Mouse (Mus musculus) cerebral cortex, adult 2 months (tissue): ENCODE data around the gene Pitpnm2.

Experiments
- WGBS: fragments of 180-500 bp; shearing (Covaris S2); methylation state at CpG from one replicate; pipeline ENCODE4 v1.1.7; 2018; 5-methylcytosine and 5-hydroxymethylcytosine counted together

Pitpnm2 gene

GRCm38 (mm10) chr5:124093852-124094604 lies 155.5 kb downstream of the Pitpnm2 start:
- 66% methylated on average over 12 of the region's 12 CpGs for WGBS

GRCm38 (mm10) chr5:124093120-124093794 lies 156.3 kb downstream of the Pitpnm2 start:
- 35% methylated on average over 11 of the region's 11 CpGs for WGBS

DNA sequence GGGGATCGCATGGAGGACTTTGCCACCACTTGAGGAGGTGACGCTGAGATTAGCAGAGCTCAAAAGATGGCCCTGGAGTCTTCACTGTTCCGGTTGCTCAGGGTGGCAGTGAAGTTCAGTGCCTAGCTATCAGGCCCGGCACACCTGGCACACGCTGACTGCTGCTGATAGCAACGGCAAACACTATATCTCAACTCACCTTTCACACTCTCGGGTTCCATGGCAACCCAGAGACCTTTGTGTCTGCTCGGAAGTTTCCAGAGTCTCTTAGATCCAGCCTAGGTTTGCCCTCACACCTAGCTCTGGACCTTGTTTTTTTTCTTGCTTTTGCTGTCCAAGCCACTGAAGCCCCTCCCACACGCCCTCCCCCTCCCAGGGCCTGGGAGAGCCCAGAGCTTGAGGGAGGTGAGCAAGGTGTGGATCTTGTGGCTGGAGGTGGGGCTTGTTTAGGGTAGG lies 157.6 kb downstream of the Pitpnm2 start:
- WGBS = 69% methylated on average over 9 of the region's 9 CpGs

DNA sequence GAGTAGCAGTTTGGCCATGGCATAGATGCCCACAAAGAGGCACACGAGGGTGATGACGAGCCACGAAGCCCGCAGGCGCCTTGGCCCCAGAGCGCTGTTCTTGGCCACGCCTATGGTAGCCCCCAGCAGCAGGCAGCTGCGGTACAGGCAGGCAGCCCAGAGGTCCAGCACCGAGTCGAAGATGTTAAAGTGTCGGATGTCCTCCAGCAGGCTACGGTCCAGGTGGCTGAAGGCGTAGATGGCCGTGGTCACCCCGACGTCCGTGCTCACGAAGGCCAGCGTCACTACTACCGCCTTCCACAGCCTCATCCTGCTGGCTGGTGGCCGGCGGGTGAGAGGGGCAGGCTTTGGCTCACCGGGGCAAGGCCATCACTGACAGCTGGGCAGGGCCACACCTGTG lies 159.7 kb downstream of the Pitpnm2 start:
- 91% methylated on average over 23 of the region's 23 CpGs for whole genome bisulfite sequencing

DNA sequence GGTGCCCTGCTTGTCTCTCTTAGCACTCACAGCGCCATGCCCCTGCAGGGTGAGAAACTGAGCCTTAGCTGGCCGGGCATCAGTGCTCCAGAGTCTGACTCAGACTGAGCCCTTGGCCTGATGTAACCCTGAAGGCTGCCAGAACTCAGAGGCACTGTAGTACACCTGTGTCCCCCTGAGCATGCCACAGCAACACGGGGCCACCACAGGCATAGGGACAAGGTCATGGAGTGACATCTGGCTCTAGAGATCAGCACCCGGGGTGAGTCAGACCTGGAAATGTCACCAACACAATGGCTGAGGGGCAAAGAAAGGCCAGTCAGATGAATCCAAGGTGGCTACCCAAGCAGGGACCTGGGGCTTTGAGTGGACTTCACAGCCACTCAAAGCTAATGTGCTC lies 162.7 kb downstream of the Pitpnm2 start:
- 73% methylated on average over 4 of the region's 4 CpGs for WGBS

DNA sequence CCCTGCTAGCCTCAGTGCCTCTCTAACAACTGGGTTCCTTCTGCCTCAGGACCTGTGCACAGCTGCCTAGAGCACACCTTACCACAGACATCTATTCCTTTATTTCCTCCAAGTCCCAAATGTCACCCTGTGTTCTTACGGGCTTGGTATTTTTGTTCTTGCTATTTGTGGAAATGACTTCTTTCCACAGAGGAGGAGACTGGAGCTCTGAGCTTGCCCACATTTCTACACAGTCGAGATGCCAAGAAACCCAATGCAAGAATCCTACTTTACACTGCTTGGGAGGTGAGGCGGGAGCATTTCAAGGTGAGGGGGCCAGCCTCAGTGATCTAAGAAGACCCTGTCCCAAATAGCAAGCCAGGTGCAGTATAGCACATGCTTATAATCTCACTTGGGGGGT lies 164.0 kb downstream of the Pitpnm2 start:
- WGBS = 40% methylated on average over 3 of the region's 3 CpGs

DNA sequence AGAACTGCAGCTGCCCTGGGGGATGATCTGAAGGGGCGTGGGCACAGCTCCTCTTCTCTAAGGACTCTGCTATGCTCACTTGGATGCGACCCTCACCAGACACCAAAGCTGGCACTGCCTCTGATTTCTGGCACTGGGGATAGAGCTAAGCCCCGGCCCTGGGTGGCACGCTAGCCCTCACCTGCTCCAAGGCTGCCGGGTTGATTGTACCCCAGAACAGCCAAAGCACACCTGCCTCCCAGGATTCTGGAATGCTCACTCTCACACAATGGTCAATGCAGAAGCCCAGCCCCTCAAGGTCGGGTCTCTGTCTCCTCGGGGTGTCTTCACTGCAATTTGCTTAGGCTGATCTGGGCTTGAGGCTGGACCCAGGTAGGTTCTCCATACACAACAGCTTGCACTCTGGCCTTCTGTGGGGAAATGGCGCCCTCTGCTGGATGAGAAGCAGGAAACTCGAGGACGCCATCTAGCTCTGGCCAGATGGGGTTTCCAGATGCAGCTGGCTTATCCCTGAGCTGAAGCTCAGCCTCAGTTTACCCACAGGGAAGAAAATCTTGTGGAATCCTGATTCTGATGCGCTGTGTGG lies 164.9 kb downstream of the Pitpnm2 start:
- WGBS = 34% methylated on average over 11 of the region's 11 CpGs

DNA sequence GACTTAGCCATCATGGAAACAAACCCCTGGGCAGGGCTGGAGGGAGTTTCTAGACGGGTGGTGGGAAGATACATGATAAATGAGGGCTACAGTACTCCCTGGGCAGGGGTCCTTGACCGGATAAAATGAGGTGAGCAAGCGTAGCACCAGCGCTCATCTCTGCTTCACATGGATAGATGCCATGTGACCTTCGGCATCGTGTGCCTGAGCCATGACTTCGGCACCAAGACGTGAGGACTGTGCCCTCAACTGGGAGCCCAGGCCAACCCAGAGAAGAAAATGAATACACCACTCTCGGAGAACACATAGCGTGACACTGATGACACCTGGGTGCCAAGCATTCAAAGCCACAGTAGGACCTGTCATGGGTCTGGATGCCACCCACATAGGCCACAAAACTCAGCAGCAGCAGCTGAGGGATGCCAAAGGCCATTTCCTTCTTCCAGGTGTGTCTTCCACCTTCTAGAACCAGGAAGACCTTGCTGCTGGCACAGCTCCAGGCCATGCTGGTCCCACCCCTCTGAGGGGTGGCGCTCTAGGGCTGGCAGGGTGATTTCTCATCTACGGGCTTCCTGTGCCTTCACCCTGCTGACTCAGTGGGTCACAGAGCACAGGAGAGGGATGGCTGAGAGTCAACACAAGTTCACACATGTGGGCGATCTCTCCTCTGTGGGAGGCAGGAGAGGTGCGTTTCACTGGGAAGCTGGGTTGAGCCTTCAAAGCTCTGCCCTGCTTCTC lies 165.5 kb downstream of the Pitpnm2 start:
- WGBS = 75% methylated on average over 14 of the region's 14 CpGs

DNA sequence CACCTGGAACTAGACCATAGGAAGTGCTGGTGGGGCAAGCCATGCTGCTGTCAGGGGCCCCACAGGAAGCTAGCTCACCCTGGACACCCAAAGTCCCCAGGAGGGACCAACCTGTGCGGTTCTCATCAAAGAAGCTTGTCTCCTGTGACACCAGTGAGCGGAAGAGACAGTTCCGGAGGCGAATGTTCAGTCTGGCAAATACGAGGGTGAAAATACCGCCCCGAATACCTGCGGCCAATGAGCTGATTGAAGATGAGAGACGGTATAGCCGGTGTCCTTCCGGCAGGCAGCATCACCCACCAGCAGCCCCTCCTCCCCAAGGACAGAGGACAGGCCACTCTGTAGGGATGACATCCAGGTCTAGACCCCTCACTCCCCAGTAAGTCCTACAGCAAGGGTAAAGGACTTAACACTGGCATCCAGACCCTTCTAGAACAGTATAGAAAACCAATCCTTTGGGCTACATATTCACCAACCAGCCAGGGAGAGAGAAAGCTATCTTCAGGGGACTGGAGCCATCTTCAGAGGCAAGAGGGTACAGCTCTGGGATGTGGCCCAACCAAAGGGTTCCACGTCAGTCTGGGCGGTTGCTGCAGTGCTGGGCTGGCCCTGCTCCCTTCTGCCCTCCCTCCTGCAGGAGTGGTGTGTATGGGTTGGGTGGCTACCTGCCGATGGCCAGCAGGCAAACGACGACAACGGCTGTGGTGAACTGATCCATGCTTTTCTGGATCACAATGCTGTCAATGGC lies 166.4 kb downstream of the Pitpnm2 start:
- 86% methylated on average over 17 of the region's 17 CpGs for WGBS

DNA sequence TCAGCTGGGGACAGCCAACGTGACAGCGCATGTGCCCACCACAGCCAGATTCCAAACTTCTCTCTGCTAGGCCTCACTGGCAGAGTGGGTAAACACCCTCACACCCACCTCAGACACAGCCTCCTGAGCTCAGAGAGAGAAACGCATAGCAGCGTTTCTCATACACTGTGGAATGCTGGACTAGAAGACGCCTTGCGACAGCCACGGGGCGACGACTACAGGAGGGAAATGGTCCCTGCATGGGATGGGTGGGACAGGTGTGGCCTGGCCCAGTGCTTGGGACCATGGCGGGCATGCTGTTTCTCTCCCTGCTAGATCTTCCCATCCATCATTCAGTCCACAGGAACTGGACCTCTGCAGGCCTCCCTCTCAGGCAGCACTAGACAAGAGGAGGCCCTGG lies 167.1 kb downstream of the Pitpnm2 start:
- WGBS = 69% methylated on average over 10 of the region's 10 CpGs

DNA sequence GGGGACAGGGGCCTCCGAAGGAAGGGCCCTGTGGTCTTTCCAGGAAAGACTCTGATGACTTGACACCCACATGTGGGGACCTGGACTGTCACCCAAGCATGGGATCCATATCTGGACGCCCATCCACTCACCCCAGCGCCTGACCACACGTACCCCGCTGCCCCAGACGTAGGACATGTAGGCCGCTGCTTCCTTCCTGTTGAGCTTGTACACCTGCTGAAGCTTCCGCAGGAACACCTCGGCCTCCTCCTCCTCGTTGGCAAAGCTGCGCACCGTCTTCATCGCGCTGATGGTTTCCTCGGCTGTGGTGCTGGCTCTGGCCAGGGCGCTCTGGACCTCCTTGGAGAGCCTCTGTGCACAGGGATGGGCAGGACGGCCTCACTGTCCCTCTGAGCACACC lies 169.7 kb downstream of the Pitpnm2 start:
- WGBS = 89% methylated on average over 17 of the region's 17 CpGs

DNA sequence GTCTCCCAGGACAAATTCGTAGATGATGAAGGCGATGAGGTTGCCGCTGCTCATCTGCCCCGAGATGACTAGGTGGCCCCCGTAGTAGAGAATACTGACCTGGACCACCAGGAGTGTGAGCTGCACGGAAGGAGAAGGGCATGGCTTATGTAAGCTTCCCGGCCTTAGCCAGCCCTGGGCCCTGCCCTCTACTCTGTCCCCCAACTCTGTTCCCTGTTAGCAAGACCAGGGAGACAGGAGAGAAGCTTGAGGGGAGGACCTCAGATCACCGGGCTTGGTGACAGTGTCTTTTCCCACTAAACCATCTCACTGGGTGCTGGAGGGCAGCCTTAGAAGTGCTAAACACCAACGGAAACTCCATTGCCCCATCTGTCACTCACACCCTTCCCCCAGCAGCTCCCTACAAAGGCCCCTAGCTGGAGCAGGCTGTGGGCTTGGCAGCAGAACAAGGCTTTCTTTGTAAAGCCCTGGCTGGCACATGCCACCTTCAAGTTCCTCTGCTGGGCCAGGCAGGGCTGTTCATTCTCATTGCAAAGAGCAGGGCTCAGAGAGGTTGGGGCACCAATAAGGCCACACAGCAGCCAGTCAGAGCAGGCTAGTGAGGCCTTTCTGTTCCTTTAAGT lies 170.7 kb downstream of the Pitpnm2 start:
- 45% methylated on average over 9 of the region's 9 CpGs for WGBS

DNA sequence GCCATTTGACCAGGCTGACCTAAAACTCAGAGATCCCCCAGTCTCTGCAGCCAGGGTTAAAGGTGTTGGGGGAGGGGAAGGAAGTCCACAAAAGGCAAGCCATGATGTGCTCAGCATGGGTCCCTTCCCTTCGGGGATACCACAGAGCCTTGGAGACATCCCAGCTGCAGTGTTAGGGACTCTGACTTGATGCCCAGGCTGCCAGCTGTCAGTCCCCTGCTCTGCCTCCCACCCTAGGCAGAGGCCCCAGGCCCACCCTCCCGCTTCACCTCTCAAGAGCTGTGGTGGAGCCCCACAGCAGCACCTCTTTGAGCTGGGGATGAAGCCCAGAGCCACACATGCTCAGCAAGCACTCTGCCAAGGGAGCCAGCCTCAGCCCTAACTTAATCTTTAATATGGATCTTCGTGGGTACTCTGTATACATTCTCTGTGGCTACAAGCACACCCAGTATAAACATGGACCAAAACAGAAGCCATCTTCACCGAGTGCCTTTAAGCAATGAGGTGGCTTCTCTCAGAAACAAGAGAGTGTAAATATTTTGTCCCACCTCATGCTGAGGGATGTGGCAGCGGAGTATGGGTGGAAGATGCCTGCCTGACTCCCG lies 171.6 kb downstream of the Pitpnm2 start:
- WGBS = 54% methylated on average over 6 of the region's 6 CpGs

DNA sequence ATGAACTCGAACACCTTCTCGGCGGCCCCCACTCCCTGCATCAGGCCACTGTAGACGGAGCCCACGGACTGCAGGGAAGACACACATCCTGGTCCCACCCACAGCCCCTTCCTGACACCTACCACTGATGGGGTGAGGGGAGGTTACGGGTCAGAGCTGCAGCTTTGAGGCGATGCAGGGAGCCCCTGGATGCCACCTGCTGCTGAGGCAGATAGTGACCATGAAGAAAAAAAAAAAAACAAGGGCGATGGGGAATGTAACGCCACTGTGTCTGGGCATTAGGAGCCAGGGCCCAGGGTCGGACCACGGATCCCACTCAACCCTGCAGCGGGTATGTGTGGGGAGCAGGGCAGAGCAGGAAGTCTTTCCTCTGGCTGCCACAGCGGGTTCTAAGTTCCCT lies 172.3 kb downstream of the Pitpnm2 start:
- WGBS = 85% methylated on average over 13 of the region's 13 CpGs

DNA sequence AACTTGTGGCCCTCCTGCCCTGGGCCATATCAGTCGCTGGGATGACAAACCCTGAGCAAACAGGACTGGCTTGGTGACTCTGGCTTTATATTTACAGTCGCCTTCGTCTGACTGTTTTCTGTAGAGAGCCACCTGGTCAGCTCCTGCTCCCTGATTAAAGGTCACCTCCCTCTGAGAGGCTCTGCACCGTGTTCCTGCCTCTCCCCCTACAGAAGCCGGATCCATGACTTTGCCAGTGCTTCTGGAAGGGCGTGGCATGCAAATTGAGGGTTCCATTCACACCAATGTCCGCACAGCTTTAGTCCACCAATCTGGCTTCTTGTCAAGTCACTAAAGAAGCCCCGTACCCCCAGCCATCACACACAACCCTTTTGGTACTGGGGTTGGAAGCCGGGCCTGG lies 173.0 kb downstream of the Pitpnm2 start:
- WGBS = 75% methylated on average over 9 of the region's 9 CpGs

GRCm38 (mm10) chr5:124075716-124076115 lies 173.8 kb downstream of the Pitpnm2 start:
- WGBS = 83% methylated on average over 9 of the region's 9 CpGs

- WGBS = 60% methylated on average over 10 of the region's 10 CpGs
These were observed 174.7 kb downstream of the Pitpnm2 start for GRCm38 (mm10) chr5:124074845-124075307.

DNA sequence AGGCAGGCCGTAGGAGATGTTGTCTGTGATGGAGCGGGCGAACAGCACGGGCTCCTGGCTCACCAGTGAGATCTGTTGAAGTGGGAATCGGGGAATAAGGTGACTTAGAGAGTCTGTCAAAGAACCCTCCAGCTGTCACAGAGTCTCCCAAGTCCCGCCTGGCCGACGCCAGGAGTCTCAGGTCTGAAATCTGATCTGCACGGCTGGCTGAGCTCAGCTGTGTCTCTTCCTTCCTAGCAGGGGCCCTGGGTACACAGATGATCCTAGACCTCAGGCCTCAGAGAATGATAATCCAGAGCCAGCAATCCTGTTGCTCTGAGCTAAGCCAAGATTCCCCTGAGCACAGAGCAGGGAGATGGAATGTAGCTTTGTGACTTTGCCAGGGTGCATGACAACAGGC lies 175.9 kb downstream of the Pitpnm2 start:
- 84% methylated on average over 9 of the region's 9 CpGs for WGBS

- WGBS = 91% methylated on average over 3 of the region's 3 CpGs
These were observed 179.9 kb downstream of the Pitpnm2 start for GRCm38 (mm10) chr5:124069657-124070056.
